Mouse (Mus musculus): Measurements from ENCODE around the gene Tmed1.

- no peak for TF ChIP-seq CTCF (IDR thresholded peaks at IDR 0.05; ENCODE audit: low read depth)
- no peak for TF ChIP-seq EP300 (IDR thresholded peaks at IDR 0.05; ENCODE audit: low read depth)
Measured at GRCm38 (mm10) chr9:21537009-21537408, 27.0 kb upstream of the Tmed1 start.

Data from liver, embryonic 14.5 days (tissue).